Mouse (Mus musculus): ENCODE results near the gene Ifna14. TPM values are rescaled to one million over a fixed set of nuclear protein-coding genes. Genes with fewer than 3 reads are reported as not detected.
"Not testable (repeated sequence)": the region's sequence is repeated elsewhere in the genome, so short reads cannot be mapped to it uniquely, and the experiment has no call there.

Ifna14 gene
- polyA plus RNA-seq (2015; fragmentation: Nextera tagmentation; extraction: Ambion mirVana): not detected in 2 replicates

DNA sequence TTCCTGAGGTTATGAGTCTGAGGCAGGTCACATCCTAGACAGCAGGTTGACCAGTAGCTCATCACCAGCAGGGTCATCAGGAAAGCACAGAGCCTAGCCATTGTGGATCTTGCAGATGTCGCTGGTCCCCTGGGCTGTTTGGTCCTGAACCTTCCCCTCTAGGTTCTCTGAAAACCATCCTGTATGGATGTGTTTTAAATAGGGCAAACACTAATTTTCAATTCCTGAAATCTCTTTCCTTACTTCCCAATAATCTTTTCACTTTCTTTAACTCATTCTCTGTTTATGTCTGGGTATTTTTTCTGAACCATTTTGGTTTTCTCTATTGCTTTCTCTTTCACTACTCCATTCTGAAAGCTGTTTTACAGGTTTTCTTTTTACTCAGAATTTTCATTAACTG lies at the start of gene Ifna14:
Ifna14 (minus strand) TSS at position 101 of the 400 bp plus-strand sequence.
- Histone ChIP-seq H3K27me3 (no peaks in the 10 kb centered on the region), H3K9me3 (replicated peaks) (no peaks in the 10 kb centered on the region), H3K27ac (replicated peaks) (no peak within 1 kb of the TSS), H3K4me1 (no peaks in the 10 kb centered on the region), H3K9ac (no peak within 1 kb of the TSS), H3K4me3 (replicated peaks) (no peak within 1 kb of the TSS), H3K36me3 (no peaks in the 10 kb centered on the region), H3K4me2 (replicated peaks) (no peak within 1 kb of the TSS)
- 79% methylated on average over 1 of the region's 1 CpGs for WGBS
- ATAC-seq (ENCODE audit: insufficient number of reproducible peaks, low FRiP score, low TSS enrichment, low read depth): no peak

DNA sequence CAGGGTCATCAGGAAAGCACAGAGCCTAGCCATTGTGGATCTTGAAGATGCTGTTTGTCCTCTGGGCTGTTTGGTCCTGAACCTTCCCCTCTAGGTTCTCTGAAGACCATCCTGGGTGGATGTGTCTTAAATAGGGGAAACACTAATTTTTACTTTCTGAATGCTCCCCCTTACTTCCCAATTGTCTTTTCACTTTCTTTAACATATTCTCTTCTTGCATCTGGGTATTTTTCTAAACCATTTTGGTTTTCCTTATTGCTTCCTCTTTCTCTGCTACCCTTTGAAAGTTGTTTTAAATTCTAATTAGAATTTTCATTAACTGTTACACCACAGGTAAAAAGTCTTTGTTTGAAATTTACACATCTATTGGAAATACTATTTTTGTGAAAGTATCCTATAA lies 31.7 kb upstream of the Ifna14 start, which contains the start of gene Ifna12:
Ifna12 (minus strand) TSS at position 101 of the 400 bp plus-strand sequence.
- Histone ChIP-seq H3K4me3 (replicated peaks) (no peak within 1 kb of the TSS), H3K9ac (no peak within 1 kb of the TSS), H3K9me3 (replicated peaks) (no peaks in the 10 kb centered on the region), H3K4me2 (replicated peaks) (no peak within 1 kb of the TSS), H3K27me3 (no peaks in the 10 kb centered on the region), H3K27ac (replicated peaks) (no peak within 1 kb of the TSS), H3K4me1 (no peaks in the 10 kb centered on the region), H3K36me3 (no peaks in the 10 kb centered on the region)
- no peak for ATAC-seq (ENCODE audit: insufficient number of reproducible peaks, low FRiP score, low TSS enrichment, low read depth)

DNA sequence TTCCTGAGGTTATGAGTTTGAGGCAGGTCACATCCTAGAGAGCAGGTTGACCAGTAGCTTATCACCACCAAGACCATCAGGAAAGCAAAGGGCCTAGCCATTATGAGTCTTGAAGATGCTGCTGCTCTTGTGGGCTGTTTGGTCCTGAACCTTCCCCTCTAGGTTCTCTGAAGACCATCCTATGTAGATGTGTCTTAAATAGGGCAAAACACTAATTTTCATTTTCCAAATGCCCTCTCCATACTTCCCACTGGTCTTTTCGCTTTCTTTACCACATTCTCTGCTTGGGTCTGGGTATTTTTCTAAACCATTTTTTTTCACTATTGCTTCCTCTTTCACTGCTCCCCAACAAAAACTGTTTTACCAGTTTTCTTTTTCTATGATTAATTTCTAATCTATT lies 20.7 kb upstream of the Ifna14 start, which contains the start of gene Ifna9:
Ifna9 (minus strand) TSS at position 101 of the 400 bp plus-strand sequence.
- H3K4me1 ChIP-seq: no peaks in the 10 kb centered on the region

DNA sequence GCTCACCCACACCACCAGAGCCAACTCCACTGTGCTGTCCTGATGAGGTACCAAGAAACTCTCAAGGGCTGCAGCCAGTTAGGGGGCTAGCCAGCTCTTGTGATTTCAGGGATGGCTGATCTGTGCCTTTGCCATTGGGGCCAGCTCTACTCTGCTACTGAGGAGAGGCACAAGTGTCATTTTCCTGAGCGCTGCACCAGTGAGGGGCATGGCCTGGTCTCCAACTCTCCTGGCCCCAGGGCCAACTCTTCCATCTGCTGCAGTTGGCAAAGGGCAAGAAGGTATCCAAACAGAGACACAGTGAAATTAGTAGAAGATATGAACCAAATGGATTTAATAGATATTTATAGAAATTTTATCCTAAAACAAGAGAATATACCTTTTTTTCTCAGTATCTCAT lies 9.8 kb downstream of the Ifna14 start:
- Histone ChIP-seq H3K36me3 (no peaks in the 10 kb centered on the region), H3K27ac (replicated peaks) (no peak overlapping the region), H3K9ac (no peak overlapping the region), H3K9me3 (replicated peaks) (no peaks in the 10 kb centered on the region), H3K27me3 (no peaks in the 10 kb centered on the region), H3K4me2 (replicated peaks) (no peak overlapping the region), H3K4me1 (no peaks in the 10 kb centered on the region), H3K4me3 (replicated peaks) (no peak overlapping the region)
- 93% methylated on average over 1 of the region's 1 CpGs for WGBS
- no peak for ATAC-seq (ENCODE audit: insufficient number of reproducible peaks, low FRiP score, low TSS enrichment, low read depth)

More for the DNA sequence above, 20.7 kb upstream of the Ifna14 start, which contains the start of gene Ifna9:
- Histone ChIP-seq H3K27ac (replicated peaks) (no peak within 1 kb of the TSS), H3K27me3 (no peaks in the 10 kb centered on the region), H3K4me3 (replicated peaks) (no peak within 1 kb of the TSS), H3K4me2 (replicated peaks) (no peak within 1 kb of the TSS), H3K9me3 (replicated peaks) (no peaks in the 10 kb centered on the region), H3K36me3 (no peaks in the 10 kb centered on the region), H3K9ac (no peak within 1 kb of the TSS)
- no peak for ATAC-seq (ENCODE audit: insufficient number of reproducible peaks, low FRiP score, low TSS enrichment, low read depth)
- 92% methylated on average over 1 of the region's 1 CpGs for WGBS

DNA sequence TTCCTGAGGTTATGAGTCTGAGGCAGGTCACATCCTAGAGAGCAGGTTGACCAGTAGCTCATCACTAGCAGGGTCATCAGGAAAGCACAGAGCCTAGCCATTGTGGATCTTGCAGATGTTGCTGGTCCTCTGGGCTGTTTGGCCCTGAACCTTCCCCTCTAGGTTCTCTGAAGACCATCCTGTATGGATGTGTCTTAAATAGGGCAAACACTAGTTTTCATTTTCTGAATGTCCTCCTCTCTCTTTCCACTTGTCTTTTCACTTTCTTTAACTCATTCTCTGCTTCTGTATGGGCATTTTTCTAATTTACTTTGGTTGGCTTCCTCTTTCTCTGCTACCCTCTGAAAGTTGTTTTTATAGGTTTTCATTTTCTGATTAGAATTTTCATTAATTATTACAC lies 13.5 kb downstream of the Ifna14 start, which contains the start of gene Ifna15:
Ifna15 (minus strand) TSS at position 101 of the 400 bp plus-strand sequence.
- H3K27ac ChIP-seq (replicated peaks); H3K9me3 ChIP-seq (replicated peaks); H3K9ac ChIP-seq; H3K27me3 ChIP-seq; H3K4me1 ChIP-seq; H3K36me3 ChIP-seq; H3K4me3 ChIP-seq (replicated peaks); H3K4me2 ChIP-seq (replicated peaks); ATAC-seq (ENCODE audit: insufficient number of reproducible peaks, low FRiP score, low TSS enrichment, low read depth): not testable (repeated sequence)

DNA sequence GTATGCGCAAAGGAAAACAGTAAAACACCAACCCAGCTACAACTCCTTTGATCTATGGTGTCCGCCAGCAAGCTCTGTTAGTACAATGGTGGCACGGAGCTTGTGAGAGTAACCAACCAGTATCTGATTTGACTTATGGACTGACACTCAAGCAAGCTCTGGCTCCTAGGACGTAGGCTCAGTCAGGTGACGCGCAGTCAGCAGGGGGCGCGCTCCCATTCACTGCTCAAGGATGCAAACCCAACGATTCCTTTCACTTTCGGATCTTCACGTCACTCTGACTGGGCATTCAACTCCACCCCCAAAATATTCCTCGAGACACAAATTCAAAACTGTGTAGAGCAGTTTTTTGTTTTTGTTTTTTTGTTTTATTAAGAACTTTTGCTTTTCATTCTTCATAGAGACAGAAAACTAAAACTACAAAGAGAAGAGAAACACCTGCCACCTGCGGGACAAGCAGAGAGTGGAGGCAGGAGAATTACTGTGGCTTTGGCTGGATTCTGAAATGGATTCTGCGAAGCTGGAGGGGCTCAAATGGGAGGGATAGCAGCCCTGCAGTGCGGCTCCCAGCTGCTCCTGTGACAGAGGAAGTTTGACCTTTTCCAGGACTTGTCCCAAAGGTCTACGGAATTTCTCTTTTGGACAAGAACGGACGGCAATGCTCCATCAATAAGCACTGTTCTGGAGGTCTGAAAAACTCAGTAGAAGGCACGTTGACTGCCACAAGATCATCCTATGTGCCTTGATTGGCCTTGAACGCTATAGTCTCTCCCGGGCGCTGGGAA lies 21.2 kb downstream of the Ifna14 start:
- ATAC-seq (ENCODE audit: insufficient number of reproducible peaks, low FRiP score, low TSS enrichment, low read depth): no peak; the same call in 1 of the 2 replicates
- H3K9ac ChIP-seq: 0 out of 2 replicates have a peak overlapping the region, but pooled peaks have one; percentile 9
- no peaks in the 10 kb centered on the region for H3K27me3 ChIP-seq
- WGBS: 23% methylated on average over 22 of the region's 22 CpGs
- H3K4me1 ChIP-seq: peaks cover 4% of the 10 kb centered on the region
- peak overlapping the region; percentile 67 for H3K4me2 ChIP-seq (replicated peaks)
- peak overlapping the region; percentile 41 for H3K4me3 ChIP-seq (replicated peaks)
- H3K36me3 ChIP-seq: no peaks in the 10 kb centered on the region
- H3K9me3 ChIP-seq (replicated peaks): no peaks in the 10 kb centered on the region
- H3K27ac ChIP-seq (replicated peaks): no peak overlapping the region

DNA sequence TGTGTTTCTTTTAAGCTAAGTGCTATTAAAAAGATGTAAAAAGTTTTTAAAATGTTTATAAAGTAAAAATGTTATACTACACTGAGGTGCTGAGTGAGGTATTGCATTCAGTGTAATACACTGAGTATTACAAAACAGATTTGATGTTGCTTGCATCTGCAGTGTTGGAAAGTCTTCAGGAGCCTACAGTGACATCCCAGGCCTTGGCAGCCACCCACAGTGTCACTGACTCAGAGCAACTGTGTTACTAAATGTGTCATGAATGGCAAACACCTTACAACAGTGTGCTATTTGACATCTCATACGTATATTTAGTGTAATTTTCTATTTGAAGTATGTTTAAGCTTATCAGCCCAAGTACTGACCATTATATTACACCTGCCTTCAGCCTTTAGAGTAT lies 23.6 kb downstream of the Ifna14 start:
- Histone ChIP-seq H3K9ac (no peak overlapping the region), H3K4me3 (replicated peaks) (no peak overlapping the region), H3K4me2 (replicated peaks) (no peak overlapping the region), H3K27me3 (no peaks in the 10 kb centered on the region), H3K9me3 (replicated peaks) (no peaks in the 10 kb centered on the region), H3K4me1 (peaks cover 4% of the 10 kb centered on the region), H3K27ac (replicated peaks) (no peak overlapping the region), H3K36me3 (no peaks in the 10 kb centered on the region)
- 85% methylated on average over 1 of the region's 1 CpGs for WGBS
- no peak for ATAC-seq (ENCODE audit: insufficient number of reproducible peaks, low FRiP score, low TSS enrichment, low read depth)

DNA sequence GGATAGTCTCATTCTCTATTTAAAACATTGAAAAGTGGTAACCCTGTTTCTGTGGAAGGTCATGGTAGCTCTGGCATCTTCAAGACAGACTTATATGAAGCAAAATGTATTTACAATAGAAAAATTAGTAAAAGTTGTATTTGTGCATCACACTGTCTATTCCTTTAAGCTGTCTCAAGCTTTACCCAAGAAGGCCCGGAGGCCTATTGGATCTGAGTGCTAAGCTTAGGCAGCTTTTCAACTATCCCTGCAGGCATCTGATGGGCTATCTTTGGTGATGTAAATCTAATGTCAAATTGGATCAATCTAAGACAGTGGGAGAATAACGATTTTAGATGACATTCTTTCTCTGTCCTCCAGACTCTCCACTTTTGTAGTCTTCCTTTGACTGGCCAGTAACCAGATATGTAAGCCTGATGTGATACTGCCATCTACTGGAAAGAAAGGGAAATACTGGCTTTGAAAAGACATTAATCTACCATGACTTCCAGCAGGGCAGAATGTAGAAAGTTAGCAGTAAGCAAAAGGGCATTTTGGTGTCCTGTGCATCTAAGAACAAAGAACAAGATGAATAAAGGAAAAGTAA lies 27.9 kb downstream of the Ifna14 start:
- no peak overlapping the region for H3K4me2 ChIP-seq (replicated peaks)
- no peaks in the 10 kb centered on the region for H3K4me1 ChIP-seq
- no peak overlapping the region for H3K9ac ChIP-seq
- 0 out of 2 replicates have a peak, but pooled peaks have one; percentile 34 for ATAC-seq (ENCODE audit: insufficient number of reproducible peaks, low FRiP score, low TSS enrichment, low read depth)
- no peak overlapping the region for H3K4me3 ChIP-seq (replicated peaks)
- no peak overlapping the region for H3K27ac ChIP-seq (replicated peaks)
- WGBS: 47% methylated on average over 2 of the region's 2 CpGs
- no peaks in the 10 kb centered on the region for H3K27me3 ChIP-seq
- no peaks in the 10 kb centered on the region for H3K36me3 ChIP-seq
- no peaks in the 10 kb centered on the region for H3K9me3 ChIP-seq (replicated peaks)

DNA sequence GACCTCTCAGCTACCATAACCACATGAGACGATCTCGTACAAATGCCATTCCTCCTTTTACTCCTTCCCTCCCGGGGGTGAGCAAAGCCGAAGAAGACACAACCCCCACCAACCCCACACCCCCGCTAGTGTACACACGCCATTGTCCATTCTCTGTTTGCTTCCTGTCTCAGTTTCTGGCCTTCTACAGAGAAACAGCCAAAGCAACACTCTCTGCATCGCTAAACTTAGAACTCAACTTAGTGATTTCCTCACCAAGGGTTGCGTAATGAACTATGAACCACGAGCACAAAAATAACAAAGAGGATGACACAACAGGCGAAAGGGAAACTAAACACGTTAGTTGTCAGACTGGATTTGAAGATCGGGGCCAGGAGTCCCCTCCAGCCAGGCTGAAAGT lies 34.3 kb downstream of the Ifna14 start:
- no peaks in the 10 kb centered on the region for H3K9me3 ChIP-seq (replicated peaks)

DNA sequence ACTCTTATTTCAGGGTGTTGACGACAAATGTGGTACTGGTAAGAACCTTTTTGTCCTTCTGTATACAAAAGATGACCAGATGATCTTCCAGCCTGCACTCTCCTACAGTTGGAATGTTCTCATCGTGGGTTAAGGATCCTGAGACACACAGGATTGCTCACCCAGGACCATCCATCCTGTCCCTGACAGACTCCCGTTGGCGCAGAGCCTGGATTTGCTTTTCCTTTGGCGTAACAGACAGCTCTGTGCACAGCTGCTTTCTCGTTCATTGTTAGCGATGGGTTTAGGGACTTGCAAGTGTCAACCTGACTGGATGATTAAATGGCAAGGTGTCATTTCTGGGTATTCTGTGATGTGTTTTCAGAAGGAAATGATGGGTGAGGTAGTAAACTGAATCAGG lies 35.0 kb downstream of the Ifna14 start:
- H3K4me2 ChIP-seq (replicated peaks): no peak overlapping the region
- no peak overlapping the region for H3K9ac ChIP-seq
- no peaks in the 10 kb centered on the region for H3K36me3 ChIP-seq
- no peak overlapping the region for H3K4me3 ChIP-seq (replicated peaks)
- ATAC-seq (ENCODE audit: insufficient number of reproducible peaks, low FRiP score, low TSS enrichment, low read depth): no peak
- H3K27ac ChIP-seq (replicated peaks): no peak overlapping the region
- H3K27me3 ChIP-seq: no peaks in the 10 kb centered on the region
- peaks cover 13% of the 10 kb centered on the region; the same call in 1 of the 2 replicates for H3K4me1 ChIP-seq
- WGBS: 59% methylated on average over 7 of the region's 7 CpGs
- no peaks in the 10 kb centered on the region for H3K9me3 ChIP-seq (replicated peaks)

More for the DNA sequence above, 34.3 kb downstream of the Ifna14 start:
- H3K27ac ChIP-seq (replicated peaks): 0 out of 2 replicates have a peak overlapping the region, but pooled peaks have one; percentile 9
- H3K9ac ChIP-seq: no peak overlapping the region
- ATAC-seq (ENCODE audit: insufficient number of reproducible peaks, low FRiP score, low TSS enrichment, low read depth): no peak
- H3K4me2 ChIP-seq (replicated peaks): no peak overlapping the region
- H3K27me3 ChIP-seq: no peaks in the 10 kb centered on the region
- 70% methylated on average over 12 of the region's 12 CpGs for WGBS
- no peaks in the 10 kb centered on the region for H3K36me3 ChIP-seq
- H3K4me1 ChIP-seq: peaks cover 13% of the 10 kb centered on the region; the same call in 1 of the 2 replicates
- no peak overlapping the region for H3K4me3 ChIP-seq (replicated peaks)

DNA sequence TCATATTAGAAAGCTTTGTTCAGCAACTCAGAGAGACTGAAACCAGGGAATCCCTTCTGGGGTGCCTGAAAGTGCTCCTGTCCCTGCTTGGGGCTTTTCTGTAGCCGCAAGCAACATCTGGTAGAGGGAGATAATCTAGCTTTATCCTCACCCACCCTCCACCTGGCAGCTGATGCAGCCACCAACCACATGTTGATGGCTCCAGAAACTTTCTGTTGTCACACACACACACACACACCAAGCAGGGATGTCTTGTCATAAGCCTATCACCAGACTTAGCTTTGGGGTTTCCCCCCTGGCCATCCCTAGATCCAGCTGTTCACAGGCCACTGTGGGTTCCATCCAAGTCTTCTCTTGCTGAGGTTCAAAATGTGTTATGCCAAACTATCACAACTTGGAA lies 35.9 kb downstream of the Ifna14 start:
- no peak overlapping the region for H3K4me2 ChIP-seq (replicated peaks)
- peaks cover 13% of the 10 kb centered on the region; the same call in 1 of the 2 replicates for H3K4me1 ChIP-seq
- no peak overlapping the region for H3K27ac ChIP-seq (replicated peaks)
- H3K4me3 ChIP-seq (replicated peaks): no peak overlapping the region
- no peaks in the 10 kb centered on the region for H3K9me3 ChIP-seq (replicated peaks)
- ATAC-seq (ENCODE audit: insufficient number of reproducible peaks, low FRiP score, low TSS enrichment, low read depth): no peak
- H3K9ac ChIP-seq: no peak overlapping the region
- 71% methylated on average over 1 of the region's 1 CpGs for WGBS
- no peaks in the 10 kb centered on the region for H3K27me3 ChIP-seq
- no peaks in the 10 kb centered on the region for H3K36me3 ChIP-seq

All from embryonic facial prominence, embryonic 15.5 days (tissue).